Mouse (Mus musculus) heart, adult 11 months (tissue): ENCODE measurements at regions not wholly inside any gene's neighbourhood (a gene's known extent, or its start where the extent isn't known, plus 50 kb on each side); places are given as distances from the start of the nearest gene placed in this dataset.
A peak's percentile ranks its signal among the peaks of the same experiment; 100 is the strongest.

ENCODE experiments used
- DNase-seq: peaks from one replicate; pipeline ENCODE4 v3.0.0; 2022

- peak; percentile 93 for DNase-seq
These were observed 65.3 kb upstream of the Pomp start for GRCm38 (mm10) chr5:147794711-147795532.

GRCm38 (mm10) chr5:147793059-147793458, 67.2 kb upstream of the Pomp start:
- peak; percentile 79 for DNase-seq

- peak; percentile 25 for DNase-seq
These were observed 66.8 kb upstream of the Flt1 start for GRCm38 (mm10) chr5:147792638-147793037.

GRCm38 (mm10) chr5:147791121-147791520, 65.3 kb upstream of the Flt1 start:
- peak; percentile 21 for DNase-seq

GRCm38 (mm10) chr5:147788496-147788895, 62.7 kb upstream of the Flt1 start:
- no peak for DNase-seq

- peak; percentile 51 for DNase-seq
These were observed 61.0 kb upstream of the Flt1 start for GRCm38 (mm10) chr5:147786857-147787256.

- peak; percentile 50 for DNase-seq
These were observed 58.3 kb upstream of the Flt1 start for GRCm38 (mm10) chr5:147784159-147784558.

GRCm38 (mm10) chr5:147783476-147783875, 57.7 kb upstream of the Flt1 start:
- peak; percentile 54 for DNase-seq

GRCm38 (mm10) chr5:147782761-147783160, 57.0 kb upstream of the Flt1 start:
- DNase-seq, result peak; percentile 67

- DNase-seq, result no peak
These were observed 56.5 kb upstream of the Flt1 start for GRCm38 (mm10) chr5:147782241-147782681.

GRCm38 (mm10) chr5:147781215-147781614, 55.4 kb upstream of the Flt1 start:
- peak; percentile 88 for DNase-seq

GRCm38 (mm10) chr5:147778557-147778956, 52.7 kb upstream of the Flt1 start:
- peak; percentile 48 for DNase-seq
